Mouse (Mus musculus) heart, postnatal 25 days (tissue): ENCODE measurements around the gene Cdk17. TPM values are rescaled to one million over a fixed set of nuclear protein-coding genes. Genes with fewer than 3 reads are reported as not detected.

Experiments used
- DNase-seq: peaks from one replicate; pipeline ENCODE4 v3.0.0; 2022; ENCODE audit warnings: low spot score
- intact Hi-C: fragments of 180-260 bp; cut with DNase I; formaldehyde crosslinking; loops from one replicate; pipeline ENCODE4 v1.15.1; 2025
- total RNA-seq, 2 experiments: library from RNA; stranded (reverse); gene quantifications; 2 replicates each; pipeline ENCODE4 v1.2.3; 2021

Gene Cdk17
- total RNA-seq, 2 experiments from 2014 or later = 16.2 to 19.7 TPM

DNA sequence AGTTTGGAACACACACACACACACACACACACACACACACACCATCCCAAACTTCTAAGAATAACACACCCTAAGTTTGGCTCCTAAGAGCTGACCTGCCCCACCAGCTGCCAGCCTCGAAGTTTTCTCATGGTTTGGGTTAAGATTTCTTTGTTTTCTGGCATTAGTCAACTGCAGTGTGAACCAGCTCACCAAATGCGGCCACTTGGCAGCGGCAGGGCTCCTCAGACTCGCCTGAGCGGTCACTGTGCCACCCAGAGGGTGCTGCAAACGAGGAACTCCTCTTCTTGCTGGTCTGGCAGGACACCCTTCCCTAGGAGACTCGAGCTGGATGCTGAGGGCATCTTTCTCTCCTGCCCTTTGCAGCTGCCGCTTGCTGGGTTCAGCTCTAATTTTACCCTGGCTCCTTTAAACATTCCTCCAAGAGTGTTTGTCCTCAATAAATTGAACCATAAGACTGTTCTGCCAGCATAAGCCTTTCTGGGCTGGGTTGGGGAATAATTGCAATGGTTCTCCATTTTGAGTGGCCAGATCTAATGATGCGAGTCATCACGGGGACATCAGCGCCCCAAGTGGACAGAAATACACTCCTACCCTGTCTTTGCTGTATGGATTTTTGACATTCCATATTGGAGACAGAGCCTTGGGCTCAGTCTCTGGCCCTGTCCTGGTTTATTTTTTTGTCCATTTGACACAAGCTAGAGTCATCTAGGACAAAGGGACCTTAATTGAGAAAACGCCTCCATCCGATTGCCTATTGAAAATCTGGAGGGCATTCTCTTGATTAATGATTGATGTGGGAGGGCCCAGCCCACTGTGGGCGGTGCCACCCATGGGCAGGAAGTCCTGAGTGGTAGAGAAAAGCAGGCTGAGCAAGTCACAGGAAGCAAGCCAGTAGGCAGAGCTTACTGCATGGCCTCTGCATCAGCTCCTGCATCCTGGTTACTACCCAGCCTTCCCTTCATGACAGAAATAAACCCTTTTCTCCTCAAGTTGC is 112.6 kb downstream of the Cdk17 start:
- intact Hi-C loops = loop anchor here (5.0 kb wide), 1 partner anchor 111 kb away; the partner anchor contains the start of gene Cdk17
- no peak for DNase-seq

DNA sequence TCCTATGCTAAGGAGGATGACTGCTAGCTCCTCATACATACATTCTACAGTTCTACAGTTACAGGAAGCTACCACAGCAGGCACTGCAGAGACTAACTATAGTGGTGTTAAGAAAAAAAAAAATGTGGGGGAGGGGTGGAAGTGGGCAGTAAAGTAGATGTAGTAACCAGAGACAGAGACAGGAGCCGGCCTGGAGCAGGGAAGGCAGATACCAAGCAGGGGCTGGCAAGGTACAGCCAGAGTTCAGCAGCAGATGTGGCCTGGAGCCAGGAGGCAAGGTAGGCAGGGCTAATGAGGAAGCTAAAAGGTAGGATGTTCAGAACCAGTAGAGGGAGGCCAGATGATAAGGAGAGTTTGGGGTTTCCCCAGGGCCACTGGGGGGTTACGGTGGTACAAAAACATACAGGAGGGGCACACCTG is 113.6 kb downstream of the Cdk17 start:
- intact Hi-C loops = loop anchor here (5.0 kb wide), 1 partner anchor 112 kb away; the partner anchor contains the start of gene Cdk17
- no peak for DNase-seq

DNA sequence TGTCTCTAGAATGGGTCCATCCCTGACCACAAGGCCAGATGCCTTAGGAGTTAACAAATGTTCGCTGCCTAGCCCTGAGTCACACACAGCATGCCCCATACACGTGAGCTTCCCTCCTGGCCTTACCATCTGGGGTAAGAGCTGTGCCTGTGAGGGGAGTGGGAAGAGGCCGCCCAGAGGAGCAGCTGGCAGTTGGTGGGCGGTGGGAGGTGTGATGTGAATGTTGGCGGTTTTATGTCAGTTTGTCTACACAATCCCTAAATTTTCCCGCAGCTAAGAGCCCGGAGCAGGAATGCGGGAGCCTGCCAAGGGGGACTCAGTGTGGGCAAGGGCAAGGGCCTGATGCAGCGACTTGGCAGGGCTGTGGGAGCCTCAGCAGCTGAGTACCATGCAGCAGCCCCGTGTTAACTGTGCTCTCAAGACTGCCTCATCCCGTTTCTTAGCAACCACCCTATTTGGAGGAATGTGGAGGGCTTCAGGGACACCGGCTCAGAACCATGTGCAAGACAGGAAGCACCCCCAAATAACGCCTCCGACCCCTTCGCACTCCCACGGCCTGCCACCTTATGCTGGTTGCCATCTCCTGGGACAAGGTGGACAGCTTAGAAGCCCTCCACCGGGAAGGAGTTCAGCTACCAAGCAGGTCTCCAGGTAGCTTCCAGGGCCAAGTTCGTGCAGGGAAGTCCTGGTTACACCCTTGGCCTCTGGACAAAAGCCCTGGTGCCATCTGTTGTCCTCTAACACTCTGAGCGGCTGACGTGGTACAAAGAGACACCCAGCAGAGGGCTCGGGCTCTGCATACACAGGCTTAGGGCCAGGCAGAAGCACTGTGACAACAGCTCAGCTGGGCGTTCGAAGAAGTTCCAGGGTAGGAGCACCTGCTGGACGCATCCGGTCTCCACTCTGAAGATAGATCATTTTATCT is 114.8 kb downstream of the Cdk17 start:
- no peak for DNase-seq
- intact Hi-C loops = no loop called here

DNA sequence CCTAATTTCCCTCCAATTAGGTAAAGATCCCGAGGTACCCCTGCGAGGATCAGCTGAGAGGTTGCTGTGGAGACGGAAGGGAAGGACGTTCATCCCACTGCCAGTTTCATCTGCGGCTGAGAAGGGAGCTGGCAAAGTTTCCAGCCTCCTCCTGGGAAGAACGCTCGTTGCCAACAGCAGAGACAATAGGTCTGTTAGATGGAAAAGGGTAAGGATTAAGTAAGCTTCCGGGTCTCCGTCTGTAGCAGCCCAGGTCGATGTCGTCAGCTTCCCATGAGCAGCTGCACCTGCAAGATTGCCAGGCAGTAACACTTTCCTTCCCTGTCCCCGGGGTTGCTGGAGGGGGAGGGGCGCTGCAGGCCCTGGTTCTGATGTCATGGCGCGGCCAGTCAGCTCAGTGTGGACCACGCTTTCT is 115.7 kb downstream of the Cdk17 start:
- intact Hi-C loops = no loop called here
- DNase-seq = peak; percentile 65

DNA sequence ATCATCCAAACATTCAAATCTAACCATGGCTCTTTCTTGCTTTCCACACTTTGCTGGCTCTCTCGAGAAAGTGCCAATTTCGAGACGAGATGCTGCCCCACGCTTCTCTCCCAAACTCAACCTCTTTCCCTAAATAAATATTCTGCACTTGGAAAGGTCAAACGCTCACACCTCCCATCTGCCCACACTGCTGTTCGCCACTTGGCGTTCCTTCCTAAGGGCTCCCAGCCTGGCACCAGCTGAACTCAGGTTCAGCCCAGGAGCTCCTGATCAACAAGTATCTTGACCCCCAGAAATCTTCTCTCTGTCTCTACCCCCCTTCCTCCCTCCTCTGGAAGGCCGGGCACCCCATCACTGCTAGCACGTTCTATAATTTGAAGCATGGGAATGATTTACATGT is 116.2 kb downstream of the Cdk17 start:
- no peak for DNase-seq
- intact Hi-C loops = no loop called here

DNA sequence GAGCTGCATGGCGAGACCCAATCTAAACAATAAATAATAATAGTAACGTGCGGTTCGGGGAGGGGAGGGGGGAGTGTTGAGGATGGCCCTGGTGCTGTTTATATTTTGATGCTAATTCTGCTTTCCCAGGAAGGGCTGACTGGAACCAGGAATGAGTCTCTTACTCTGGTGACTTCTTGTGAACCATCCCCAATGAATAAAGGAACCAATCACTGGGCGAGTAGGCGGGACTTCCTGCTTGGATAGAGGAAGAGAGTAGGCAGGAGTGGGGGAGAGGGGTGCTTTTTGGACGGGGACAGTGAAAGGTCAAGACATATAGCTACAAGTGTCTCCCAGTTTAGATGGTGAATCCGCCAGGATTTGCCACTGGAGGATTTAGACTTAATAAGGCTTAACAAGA is 117.7 kb downstream of the Cdk17 start:
- DNase-seq = no peak
- intact Hi-C loops = no loop called here

DNA sequence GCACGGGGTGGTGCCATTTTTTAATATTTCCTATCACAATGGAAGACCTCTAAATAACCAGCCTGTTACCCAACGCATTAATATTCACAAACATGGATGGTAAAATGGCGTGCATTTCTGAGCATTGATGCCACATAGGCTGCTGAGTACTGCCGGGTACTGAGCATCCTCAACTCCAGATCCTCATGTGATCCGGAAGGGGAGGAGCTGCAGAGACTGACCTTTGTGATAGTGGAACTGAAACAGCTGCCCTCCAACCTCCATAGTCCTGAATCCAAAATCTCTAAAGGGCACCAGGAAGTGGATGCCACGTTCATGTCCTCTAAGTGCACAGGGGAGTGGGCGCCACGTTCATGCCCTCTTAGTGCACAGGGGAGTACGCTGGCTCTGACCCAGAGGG is 118.4 kb downstream of the Cdk17 start:
- intact Hi-C loops = no loop called here
- no peak for DNase-seq

DNA sequence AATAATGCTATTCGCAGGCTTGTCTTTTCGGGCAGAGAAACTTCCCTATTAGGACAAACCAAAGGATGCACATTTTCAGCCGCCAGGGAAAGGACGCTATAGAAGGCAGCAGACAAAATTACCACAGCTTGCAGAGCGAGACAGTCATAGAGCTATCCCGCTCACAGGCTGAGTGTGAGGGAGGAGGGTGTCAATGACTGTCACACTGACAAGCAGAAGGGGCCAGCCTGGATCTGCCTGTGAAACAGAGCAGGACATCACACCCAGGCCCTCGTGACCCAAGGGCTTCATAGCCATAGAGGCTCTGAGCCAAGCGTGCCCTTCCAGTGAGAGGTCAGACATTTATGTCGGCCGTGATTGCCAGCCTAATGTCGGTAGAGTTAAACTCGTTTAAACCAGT is 119.9 kb downstream of the Cdk17 start:
- no peak for DNase-seq
- intact Hi-C loops = loop anchor here (10.0 kb wide), 1 partner anchor 216 kb away; no protein-coding TSS in a partner anchor

DNA sequence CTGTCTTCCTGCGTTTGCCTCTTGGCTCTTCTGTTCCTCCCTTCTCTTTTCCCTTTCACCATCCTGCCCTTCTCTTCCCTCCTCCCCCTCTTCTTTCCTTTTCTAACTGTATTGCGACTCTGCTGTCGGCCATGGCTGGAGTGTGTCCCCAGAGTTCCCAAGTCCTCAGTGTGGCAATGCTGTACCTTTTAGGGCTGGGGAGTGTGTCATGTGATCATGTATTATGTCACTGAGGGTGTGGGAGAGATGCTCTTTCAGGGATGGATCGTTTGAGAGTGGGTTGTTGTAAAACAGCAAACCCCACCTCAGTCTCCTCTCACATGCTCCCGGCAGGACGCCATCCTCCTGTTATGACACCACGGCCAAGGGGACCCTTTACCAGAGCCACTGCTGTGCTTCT is 120.4 kb downstream of the Cdk17 start:
- DNase-seq = no peak
- intact Hi-C loops = loop anchor here (10.0 kb wide), 1 partner anchor 216 kb away; no protein-coding TSS in a partner anchor

DNA sequence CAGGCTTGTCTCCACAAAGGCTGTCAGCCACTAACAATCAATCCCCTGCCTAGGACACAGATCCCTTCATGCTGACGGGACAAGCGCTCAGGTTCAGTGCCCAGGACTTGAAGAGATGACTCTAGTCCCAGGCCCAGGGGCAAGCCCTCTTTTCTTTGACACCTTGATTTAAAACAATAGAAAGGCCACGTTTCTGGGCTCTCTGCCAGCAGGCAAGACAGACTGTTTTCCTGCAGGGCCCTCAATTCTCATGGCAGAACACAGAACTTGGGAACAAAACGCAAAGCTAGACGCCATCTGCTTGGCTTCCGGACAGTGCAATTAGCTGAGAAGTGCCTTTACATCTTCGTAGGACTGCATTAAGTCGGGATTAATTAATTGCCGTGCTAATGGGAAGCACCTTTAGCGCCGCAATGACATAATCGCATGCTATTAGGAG is 121.9 kb downstream of the Cdk17 start:
- DNase-seq = peak; percentile 59
- intact Hi-C loops = loop anchor here (10.0 kb wide), 1 partner anchor 218 kb away; no protein-coding TSS in a partner anchor

DNA sequence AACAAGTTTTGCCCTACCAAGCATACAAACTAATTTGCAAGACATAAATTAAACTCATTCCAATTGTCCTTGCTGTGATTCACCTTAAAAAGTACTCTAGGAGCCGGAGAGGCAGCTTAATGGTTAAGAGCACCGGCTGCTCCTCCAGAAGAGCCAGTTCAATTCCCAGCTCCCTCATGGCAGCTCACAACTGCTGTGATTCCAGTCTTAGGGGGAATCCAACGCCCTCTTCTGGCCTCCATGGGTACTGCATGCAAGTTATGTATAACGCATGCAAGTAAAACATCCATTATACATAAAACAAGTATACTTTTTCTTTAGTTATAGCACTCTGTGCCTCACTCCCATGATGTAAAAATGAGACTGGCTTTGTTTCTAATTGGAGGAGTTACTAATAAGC is 122.6 kb downstream of the Cdk17 start:
- intact Hi-C loops = loop anchor here (10.0 kb wide), 1 partner anchor 218 kb away; no protein-coding TSS in a partner anchor
- DNase-seq = no peak

DNA sequence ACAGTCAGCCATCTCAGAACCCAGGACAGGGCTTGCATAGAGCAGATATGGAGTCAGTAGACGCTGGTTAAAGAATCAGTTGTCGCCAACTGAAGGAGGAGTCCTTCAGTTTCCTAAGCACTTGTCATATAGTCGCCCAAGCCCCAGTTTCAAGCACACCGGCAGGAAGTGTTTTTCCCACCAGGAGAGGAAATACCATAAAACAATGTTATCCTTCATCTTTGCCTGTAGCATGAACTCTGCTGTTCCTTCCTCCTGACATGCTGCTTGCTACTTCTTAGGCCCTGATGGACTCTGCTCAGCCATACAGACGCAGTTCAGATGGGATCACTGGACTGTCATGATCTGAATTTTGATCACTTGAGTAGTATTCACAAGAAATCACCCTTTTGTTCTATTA is 124.8 kb downstream of the Cdk17 start:
- intact Hi-C loops = loop anchor here (10.0 kb wide), 1 partner anchor 221 kb away; no protein-coding TSS in a partner anchor
- no peak for DNase-seq

DNA sequence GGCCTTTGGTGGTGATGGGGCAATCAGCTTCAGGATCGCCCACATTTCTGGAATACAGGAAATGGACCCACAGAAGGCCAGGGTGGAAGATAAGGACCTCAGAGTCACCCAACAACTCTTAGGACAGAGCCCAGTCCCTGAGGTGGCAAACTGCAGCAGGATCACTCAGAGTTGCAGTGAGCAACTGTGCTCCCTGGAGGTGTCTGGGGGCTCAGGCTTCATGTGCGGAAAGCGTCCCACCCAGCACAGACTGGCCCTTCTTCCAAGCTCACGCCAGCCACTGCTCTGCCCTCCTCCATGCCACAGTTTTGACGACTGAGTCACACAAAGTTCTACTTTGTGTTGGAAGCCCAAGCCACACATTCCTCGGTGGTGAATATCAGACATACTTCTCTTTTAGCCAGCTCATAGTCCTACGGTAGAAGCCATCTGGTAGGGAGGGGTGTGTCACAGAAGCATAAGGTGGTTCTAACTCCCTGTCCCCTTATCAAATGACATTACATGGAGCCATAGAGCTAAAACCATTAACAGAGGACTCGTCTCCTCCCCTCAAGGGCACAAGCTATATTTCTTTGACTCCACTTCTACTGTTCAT is 127.0 kb downstream of the Cdk17 start:
- intact Hi-C loops = loop anchor here (10.0 kb wide), 1 partner anchor 223 kb away; no protein-coding TSS in a partner anchor
- DNase-seq = no peak

DNA sequence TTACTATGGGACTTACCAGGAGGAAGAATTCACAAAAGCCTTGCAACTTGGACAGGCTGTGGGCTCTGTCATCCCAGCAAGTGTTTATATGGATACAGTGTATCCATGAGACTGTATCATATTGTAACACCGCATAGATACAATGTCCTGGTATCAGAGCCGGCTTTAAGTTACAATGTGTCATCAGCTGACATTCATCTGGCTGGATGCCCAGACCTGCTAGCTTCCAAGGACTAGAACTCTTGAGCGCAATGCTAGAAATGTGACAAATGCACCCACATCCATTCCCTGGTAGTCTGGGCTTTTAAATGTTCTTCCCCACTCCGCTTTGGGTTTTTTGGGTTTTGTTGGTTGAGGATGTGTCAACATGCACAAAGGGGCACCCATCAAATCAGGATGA is 127.7 kb downstream of the Cdk17 start:
- intact Hi-C loops = loop anchor here (10.0 kb wide), 1 partner anchor 224 kb away; no protein-coding TSS in a partner anchor
- DNase-seq = no peak

DNA sequence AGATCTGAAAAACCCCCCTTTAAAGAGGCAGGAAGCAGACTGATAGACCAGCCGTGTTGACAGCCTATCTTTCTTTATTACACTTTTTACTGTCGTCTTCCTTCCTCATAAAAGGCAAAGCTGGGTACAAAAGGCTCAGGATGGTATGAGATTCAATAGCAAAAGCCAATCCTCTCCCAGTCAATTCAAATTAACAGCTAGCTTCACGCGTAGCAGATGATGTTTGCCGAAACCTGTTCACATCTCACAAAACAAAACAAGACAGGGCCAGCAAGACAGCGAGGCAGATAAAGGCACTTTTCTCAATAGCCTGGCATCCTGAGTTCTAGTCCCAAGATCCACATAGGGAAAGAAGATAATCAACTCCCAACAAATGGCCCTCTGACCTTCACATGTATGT is 128.7 kb downstream of the Cdk17 start:
- no peak for DNase-seq

DNA sequence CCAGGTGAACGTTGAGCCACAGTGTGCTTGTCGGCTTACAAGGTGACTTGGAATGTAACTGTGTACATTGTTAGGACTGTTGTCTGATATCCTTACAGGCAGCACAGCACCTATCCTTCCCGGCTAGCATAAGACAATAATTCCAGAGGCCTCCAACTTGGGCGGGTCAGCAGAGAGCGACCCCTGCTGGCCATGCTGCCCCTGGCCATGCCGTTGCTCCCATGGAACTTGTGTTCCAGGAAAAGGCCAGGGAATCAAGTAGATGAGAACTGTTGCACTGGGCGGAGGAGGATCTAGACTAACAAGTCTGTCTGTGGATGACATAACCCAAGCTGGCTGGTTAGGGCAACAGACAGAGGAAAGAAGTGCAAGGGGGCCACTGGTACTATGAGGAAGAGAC is 130.7 kb downstream of the Cdk17 start:
- intact Hi-C loops = loop anchor here (2.0 kb wide), 1 partner anchor 131 kb away; the partner anchor contains the start of gene Cdk17
- DNase-seq = no peak

More for the DNA sequence above, 128.7 kb downstream of the Cdk17 start:
- intact Hi-C loops = loop anchor here (10.0 kb wide), 1 partner anchor 225 kb away; no protein-coding TSS in a partner anchor

DNA sequence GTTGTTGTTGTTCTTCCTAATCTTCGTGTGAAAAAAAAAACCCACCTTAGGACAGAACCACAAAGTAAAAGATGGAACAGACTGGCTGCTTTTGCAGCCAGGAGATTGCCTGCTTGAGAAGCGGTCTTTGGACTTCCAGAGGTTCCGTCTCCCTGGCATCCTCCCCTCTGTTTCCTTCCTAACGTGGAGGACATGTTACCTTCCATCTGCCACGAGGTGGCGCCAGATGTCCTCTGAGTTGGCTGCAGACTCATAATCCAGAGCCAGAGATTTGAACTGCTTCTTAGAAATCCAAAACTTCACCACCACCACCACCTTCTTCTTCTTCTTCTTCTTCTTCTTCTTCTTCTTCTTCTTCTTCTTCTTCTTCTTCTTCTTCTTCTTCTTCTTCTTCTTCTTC is 131.2 kb downstream of the Cdk17 start:
- intact Hi-C loops = loop anchor here (1.0 to 2.0 kb wide), 6 partner anchors 19 to 179 kb away; partner anchors contain the start of genes Cdk17 and Elk3
- peak; percentile 67 for DNase-seq

DNA sequence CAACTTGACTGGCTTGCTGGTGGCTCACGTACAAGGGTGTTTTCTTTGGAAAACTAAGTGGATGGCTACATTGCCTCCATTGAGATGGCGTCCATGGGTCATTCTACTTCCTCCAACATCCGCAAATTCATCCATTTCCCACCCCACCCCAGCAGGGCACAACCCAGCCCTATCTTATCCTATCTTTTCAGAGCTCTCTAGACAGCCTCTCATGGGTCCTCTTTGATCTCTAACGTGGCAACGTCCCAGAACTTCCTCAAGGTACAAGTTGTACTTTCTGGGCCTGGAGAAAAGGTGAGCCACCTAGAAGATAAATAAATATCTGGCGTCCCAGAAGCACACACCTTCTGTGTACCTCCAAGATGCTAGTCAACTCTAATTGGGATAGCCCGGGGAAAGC is 132.9 kb downstream of the Cdk17 start:
- DNase-seq = no peak
- intact Hi-C loops = loop anchor here (2.0 kb wide), 4 partner anchors 17 to 135 kb away; partner anchors contain the start of gene Elk3

DNA sequence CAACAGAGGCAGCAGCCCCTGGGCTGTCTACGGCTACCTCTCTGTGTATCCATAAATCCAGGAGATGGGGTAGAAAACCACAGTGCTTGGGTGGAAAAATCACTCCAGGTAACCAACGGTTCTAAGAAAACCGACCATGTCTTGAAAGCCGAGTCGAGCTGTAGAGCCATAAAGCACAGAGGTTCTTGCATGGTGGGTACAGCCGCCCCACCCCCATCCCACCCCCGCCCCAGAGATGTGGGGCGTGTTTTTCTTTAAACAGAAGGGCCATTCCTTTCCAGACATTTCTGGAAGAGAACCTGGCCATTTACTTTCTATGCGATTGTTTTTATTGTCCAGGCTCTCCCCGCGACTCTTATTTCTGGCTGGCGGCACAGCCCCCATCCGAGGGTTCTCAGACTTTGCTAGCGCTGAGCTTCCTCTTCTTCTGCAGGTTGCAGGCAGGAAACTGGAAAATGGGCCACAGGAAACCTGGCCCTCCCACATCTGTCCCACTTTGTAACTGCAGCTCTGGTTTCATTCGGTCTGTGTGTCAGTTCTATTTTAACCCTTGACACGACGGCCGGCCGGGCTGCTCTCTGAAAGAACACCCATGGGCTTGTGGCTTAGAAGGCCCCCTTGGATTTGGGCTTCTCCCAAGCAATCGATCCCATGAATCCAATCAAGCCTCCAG is 134.0 kb downstream of the Cdk17 start:
- intact Hi-C loops = no loop called here

More for the DNA sequence above, 134.0 kb downstream of the Cdk17 start:
- no peak for DNase-seq
